Mouse (Mus musculus) gastrocnemius, postnatal 25 days (tissue): ENCODE results near the gene Bclaf1. TPM values are rescaled to one million over a fixed set of nuclear protein-coding genes. Genes with fewer than 3 reads are reported as not detected.

Source experiments
- DNase-seq: peaks from one replicate; pipeline ENCODE4 v3.0.0; 2022
- long read RNA-seq, 2 experiments: library from polyadenylated mRNA; stranded (forward); transcript quantifications; one replicate each; pipeline ENCODE4 v2.0.0; 2021
- total RNA-seq, 2 experiments: library from RNA; stranded (reverse); gene quantifications; 1 replicate in 1 of 2; 2 replicates in 1 of 2; pipeline ENCODE4 v1.2.3; 2021

Bclaf1 gene
- total RNA-seq = 10 to 100 TPM; 38.3 to 39.3 TPM
- long read RNA-seq, experiment 1, full-length matches to known transcripts = 3 of 10 reads
- long read RNA-seq, experiment 1, partial matches to known transcripts = 5 of 10 reads
- long read RNA-seq, experiment 1, other reads (novel, unspliced or antisense) = 2 of 10 reads
- long read RNA-seq, experiment 2, full-length matches to known transcripts = 3 of 8 reads
- long read RNA-seq, experiment 2, partial matches to known transcripts = 2 of 8 reads
- long read RNA-seq, experiment 2, other reads (novel, unspliced or antisense) = 3 of 8 reads

DNA sequence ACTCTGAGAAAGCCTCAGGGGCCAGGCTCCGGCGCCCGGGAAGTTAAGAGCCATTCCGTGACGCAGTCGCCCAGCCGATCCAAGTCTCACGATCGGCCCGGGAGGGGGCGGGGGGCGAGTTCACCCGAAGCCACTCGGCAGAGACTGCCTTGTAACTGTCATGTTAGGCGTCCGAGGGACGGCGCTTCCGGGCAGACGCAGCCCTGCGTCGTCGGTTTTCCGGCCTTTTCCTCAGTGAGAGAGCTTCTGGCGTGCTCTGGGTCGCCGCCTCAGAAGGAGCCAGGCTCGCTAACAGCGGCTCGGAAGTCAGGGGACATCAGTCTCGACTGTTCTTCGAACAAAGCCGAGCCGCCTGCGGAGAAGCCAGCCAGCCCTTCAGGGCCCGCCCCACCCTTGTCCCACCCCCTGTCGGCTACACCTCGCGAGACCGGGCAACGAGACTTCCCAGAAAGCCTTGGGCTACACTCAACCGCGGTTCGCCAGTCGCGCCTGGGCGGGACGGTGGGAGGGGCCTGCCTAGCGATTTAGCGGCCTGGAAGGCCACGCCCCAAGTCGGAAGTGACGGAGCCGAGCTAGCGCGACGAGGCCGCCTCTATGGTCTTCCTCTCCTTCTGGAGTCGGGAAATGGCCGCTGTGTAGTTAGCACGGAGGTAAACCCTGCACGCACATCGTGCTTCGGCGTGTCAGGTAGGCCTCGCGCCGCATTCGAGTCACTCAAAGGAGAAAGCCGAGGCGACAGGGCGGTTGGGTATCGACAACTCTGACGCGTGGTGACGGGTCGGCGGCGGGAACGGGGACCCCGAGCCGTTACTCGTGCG is at the start of gene Bclaf1:
TSS of gene Bclaf1 (plus strand) at position 552 of the 818 bp plus-strand sequence.
- DNase-seq = peak; percentile 100

DNA sequence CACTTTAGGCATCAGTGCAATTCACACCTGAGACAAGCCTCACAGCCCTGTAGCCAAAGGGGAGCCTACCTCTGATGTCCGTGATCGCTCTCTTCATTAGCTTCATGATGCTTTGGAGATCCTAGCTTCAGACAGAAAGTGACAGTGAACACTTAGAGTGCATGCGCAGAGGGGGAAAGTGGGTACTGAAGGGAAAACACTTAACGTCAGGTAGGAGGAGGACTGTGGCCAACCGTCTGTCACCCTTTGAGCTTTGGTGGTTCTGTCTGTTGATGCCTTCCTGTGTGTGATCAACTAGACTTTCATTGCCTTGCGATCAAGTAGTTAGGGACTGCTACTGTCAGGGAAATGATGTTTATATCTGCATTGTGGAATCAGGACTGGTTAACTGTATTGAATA is 49.4 kb upstream of the Bclaf1 start:
- DNase-seq = no peak

DNA sequence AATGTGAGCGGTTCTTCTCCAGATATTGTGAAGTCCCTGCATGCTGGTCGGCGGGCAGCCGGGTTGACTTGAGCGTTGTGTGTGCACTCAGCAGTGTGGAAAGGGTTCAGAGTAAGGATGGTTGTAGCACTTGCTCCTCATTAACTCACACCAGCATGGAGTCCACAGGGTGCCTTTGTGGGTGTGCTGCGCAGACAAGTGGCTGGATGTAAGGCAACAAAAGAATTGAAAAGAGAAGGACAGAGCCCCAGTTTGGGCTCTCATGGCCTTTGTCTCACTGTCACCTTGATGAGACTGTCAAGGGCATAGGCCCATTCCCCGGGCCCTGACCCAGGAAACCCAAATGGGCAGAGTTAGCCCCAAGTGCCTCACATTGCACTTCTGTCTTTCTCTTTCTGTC is 47.8 kb upstream of the Bclaf1 start:
- no peak for DNase-seq

DNA sequence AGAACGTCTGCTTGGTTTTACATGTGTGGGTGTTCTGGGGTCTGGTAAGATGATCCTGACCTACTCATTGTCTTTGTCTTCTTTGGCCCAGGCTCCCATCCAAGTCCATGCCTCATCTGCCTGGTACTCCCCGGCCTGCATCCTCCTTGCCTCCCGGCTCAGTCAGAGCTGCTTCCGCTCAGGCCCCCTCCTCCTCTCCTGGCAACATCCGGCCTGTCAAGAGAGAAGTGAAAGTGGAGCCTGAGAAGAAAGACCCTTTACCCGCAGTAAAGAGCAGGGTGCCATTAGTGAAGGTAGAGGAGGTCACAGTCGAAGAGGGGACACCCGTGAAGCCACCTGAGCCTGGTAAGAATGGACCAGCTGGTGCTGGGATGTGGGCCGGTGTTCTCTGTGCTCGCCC is 45.2 kb upstream of the Bclaf1 start:
- no peak for DNase-seq

DNA sequence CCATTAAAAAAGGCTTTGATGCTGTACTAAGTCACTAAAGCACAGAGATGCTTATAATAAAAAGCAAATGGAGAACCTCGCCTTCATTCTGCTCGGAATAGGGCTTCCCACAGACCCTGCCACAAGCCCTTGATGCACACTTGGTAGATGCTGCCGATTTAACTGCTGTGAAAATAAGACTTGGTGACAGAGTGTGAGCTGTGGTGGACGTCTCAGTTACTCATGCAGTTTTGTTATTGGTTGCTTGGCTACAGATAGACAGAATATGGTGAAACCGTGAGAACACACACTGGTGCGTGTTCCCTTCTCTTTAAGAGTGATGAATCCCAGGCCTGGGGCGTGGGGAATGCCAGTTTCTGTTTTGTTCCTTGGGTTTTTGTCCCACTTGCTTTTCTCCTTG is 43.3 kb upstream of the Bclaf1 start:
- DNase-seq = no peak

DNA sequence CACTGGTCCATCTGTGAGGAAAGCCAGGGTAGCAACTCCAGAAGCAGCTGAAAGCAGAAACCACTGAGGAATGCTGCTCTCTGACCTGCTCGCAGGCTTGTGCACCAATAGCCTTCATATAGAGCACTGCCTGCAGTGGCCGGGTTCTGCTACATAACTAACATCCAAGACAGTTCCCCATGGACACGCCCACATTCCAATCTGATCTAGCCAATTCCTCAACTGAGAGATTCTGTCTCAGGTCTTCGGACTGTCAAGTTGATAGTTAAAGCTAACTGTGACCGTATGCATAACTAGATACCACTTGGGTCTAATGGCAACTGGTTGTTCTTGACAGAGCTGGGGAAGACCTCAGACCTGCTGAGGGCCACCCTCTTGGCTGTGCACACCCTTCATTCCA is 39.9 kb upstream of the Bclaf1 start:
- DNase-seq = no peak

DNA sequence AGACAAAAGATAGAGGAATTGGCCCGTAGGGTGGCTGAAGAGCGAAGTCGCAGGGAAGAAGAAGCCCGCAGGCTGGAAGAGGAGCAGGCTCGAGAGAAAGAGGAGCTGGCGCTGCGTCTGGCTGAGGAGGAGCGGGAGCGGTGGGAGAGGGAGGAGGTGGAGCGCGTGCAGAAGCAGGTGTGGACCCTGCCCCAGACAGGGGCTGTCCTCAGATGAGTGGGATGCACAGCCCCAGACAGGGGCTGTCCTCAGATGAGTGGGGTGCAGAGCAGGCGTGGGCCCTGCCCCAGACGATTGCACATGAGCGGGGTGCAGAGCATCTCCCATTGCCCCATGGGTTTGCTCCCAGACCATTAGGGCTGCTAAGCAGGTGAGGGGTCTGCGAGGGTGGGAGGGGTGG is 39.0 kb upstream of the Bclaf1 start:
- DNase-seq = no peak

DNA sequence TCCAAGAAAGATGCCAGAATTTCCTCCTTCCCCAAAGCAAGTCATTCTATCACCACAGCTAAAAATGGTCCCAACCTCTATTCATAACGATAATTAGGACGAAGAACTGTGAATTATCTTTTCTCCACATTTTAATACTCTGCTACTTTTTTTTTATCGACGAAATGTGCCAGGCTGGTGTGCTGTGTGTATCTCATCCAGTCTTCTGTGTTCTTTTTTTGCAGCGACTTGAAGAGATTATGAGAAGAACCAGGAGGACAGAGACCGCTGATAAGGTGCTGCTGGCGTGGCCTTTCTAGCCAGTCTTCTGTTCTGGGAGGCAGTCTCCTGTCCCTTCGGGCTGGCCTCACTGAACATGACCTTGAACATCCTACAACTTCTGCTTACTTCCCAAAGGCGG is 38.2 kb upstream of the Bclaf1 start:
- no peak for DNase-seq

DNA sequence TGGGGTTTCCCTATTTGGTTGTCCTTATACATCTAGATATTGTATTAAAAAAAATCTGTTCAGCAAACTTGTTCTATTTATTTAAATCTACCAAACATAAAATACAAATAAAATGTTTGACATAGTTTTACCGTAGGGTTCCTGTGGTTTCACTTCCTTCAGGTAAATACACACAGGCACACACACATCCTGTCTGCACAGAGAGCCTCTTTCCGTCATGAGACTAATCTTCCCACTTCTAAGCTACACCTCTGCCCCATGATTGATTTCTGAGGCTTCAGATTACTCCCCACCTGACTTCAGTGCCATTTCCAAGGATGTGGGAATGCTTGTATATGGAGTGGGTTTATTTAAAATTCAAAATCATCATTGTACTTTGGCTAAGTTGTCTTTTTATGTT is 30.8 kb upstream of the Bclaf1 start:
- no peak for DNase-seq

DNA sequence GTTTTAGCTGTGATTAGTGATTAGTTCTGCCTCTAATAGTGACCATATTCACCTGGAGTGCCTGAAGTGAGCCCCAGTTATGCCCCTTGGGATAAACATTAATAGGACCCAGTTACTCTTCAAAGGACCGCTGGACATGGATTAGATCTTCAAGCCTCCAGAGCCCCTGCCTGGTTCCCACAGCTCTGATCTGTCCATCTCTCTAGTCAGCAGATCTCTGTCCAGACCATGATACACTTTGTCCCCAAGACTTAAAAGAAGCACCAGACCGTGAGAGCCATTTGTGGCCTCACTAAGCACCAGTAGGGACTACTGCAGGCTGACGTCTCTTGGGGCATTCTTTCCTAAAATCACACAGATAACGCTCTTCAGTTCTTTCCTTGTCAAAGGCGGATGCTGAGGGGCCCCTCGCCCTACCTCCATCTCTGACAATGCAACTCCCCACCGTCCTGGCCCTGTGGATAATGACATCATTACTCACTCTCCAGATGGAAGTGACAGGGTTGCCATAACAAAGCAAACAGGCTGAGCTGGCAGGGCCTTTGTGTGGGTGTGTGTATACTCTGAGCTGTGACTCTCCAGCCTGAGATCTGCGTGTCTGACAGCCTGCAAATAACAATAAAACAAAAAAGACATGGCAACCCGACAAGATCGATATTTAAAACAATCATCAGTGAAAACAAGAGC is 26.8 kb upstream of the Bclaf1 start:
- no peak for DNase-seq

DNA sequence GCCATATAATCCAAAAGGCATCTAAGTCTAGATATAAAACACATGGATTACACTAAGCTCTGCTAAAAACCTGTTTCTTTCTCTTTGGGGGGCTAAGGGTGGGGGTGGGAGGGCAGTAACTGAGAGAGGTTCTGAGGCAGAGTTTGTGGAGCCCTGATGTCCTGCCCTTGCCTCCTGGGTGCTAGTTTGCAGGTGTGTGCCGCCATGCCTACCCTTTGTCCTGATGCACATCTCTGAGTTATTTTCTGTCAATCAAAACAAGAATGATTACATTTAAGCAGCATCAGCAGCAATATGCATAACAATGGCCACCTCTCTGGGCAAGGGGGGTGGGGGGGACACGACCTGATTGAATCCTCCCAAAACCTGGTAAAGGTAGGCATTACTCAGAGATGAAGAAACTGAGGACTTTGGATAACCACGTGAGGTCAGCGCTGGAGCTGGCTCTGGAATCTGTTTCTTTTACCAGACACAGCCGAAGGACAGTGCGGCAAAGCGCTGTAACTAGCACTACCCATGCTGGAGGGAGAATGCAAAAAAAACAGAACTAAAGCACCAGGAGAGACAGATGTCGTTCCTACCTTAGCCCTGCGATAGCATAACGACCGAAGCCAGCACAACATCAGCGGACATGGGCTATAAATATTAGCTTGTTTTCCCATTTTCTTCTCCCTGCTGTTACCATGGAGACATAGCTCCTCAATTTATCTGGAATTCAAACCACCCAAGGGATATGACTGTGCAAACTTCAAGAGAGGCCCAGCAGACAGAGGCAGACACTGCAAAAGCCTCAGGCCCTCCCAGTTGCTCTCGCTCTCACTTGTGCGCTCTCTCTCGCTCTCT is 26.1 kb upstream of the Bclaf1 start:
- no peak for DNase-seq

DNA sequence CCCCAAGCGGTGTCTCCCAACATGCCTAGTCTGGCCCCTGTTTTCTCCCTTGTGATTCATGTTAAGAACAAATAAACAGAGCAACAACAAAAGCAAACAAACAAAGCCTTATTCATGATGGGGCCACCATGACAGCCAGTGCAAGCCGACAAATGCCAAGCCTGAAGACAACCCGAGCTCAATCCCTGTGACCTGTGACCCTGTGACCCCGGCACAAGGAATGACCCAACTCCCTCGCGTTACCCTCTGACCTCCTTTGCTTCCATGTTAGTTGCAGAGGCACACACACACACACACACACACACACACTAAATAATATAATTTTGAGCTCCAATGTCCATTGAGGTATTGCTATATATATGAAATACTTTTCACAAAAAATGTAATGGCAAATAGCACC is 24.9 kb upstream of the Bclaf1 start:
- DNase-seq = no peak

DNA sequence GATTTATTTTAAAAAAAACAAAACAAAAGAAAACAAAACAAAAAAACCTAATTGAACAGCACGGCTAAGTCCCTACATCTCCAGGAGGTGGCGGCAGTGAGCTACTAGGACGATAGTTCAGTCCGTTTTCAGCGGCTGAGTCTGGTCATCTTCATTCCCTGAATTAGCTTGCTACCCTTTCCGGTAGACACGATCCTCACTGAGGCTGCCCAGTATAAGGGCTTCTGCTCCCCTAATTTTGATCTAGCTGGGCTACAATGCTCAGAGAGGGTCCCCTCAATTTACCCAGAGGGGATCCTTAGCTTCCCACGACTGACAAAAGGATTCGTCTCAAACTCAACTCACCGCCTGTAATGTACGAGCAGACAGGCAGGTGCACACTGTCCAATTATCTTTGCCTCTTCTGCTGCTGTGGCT is 21.8 kb upstream of the Bclaf1 start:
- DNase-seq = peak; percentile 44

DNA sequence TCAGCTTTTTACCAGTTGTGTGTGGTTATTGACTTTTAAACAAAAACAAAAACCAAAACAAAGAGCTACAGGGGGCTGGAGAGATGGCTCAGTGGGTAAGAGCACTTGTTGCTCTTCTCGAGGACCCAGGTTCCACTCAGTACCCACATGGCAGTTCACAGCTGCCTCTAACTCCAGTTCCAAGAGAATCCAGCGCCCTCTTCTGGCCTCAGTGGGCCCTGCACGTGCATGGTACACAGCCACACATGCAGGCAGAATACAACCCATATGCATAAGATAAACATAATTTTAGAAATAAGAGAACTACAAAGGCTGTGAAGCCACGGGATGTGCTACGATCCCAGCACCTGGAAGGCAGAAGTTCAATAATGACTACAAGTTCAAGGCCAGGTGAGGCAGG is 16.3 kb upstream of the Bclaf1 start:
- no peak for DNase-seq

DNA sequence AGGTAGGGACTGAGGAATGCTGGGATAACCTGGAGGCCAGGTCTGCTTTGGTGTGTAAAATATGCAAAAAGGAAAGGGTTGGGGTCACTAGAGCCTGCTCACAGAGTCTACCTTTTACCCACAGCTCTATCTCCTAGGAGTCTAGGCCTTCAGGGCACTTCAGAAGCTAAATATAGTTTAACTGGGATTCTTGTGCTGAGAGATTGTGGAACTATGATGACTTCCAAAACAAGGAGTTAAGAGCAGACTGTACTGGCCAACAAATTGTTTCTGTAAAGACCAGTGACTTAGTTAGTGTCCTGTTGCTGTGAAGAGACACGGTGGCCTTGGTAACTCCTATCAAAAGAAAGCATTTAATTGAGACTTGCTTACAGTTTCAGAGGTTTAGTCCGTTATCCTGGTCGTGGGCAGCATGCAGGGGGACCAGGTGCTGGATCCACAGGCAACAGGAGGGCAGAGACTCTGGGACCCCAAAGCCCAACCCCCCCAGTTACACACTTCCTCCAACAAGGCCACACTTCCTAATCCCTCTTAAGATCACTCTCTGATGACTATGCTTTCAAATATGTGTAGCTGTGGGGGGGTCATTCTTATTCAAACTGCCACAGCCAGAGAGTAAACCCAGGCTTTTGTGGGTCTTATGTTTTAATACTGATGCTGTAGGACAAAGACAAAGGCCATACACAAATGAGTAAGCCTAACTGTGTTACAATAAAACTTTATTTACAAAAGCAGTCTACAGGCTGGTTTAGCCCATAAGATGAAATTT is 13.9 kb upstream of the Bclaf1 start:
- DNase-seq = no peak

DNA sequence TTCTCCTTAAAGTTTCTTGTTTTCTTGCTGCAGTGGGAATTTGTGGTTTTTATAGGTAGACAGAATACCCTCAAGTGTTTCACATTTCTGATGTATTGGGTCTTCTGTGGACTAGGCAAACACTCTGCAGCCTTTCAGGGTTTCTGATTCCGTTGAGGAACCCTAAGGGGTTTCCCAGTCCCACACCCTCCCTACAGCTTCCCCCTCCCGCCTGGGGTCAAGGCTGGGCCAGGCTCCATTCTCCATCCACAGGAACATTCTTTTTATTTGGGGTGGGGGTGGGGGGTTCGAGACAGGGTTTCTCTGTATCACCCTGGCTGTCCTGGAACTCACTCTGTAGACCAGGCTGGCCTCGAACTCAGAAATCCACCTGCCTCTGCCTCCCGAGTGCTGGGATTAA is 13.2 kb upstream of the Bclaf1 start:
- DNase-seq = no peak

DNA sequence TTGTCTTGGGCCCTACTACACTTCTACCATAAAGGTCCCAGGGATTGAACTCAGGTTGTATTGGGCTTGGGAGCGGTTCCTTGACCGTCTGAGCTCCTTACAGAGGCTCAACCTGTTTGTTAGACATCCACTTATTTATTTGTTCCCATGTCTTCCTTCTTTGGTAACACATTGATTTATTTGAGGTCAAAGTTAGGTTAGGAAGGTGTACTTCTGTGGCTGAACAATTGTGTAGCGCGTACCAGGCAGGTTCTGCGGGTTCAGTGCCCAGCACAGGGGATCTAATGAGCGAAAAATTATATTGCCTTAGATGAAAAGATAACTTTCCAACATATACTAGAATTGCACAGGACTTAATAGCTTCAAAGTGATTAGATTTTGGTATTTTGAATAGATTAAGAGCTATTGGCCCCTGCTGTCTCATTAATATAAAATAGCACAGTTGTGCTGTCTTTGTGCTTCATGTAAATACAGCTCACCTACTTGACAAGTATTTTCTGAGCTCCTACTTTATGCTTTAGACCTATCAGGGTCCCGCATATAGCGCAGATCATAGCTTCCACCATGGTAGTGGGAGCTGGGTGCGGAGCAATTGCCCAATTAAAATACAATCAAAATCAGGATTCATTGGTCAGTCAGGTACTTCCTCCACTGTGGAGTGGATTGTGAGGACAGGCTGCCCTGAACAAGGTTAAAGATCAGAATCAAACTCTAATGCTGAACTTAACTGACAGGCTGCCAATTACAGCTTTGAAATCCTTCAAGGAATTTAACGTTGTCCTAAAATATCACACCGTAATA is 1.1 kb upstream of the Bclaf1 start:
- no peak for DNase-seq

DNA sequence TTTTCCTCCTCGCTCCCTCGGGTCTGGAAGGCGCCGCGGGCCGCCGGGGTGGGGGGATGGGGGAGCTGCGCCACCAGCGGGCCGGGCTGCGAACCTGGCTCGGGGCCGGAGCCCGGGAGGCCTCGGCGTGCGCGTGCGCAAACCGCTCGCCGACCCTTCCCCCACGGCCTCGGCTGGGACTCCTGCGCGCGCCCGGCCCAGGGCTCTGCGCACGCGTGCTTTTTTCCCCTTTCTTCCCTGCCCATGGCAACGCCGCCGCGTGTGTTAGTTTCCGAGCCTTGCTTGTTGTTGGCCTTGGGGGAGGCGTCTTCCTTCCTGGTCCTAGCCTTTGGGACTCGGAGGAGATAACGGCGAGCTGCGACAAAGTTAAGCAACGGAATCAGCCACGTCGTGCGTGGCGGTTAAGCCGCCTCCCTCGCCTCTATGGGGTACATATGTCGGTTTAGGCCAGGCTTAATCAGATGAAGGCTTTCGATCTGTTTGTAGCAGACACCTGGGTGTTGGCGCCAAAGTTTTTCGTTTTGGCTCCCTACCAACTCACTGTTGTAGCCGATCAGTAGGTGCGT is 550 bp downstream of the Bclaf1 start:
- DNase-seq = peak; percentile 87

DNA sequence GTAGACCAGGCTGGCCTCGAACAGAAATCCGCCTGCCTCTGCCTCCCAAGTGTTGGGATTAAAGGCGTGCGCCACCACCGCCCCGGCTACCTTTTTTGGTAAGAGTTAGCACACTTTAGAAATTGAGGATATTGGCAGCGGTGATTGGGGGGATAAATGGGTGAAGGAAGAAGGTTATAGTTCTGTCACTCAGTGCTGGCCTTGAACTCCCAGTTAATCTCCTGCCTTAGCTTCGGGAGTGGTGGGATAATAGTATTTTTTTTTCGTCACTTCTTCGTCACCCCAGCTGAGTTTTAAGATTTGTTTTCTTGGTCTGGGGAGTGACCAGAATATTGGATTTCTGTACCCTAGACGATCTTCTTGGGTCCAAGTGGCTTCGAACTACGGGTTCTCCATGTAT is 1.2 kb downstream of the Bclaf1 start:
- no peak for DNase-seq

DNA sequence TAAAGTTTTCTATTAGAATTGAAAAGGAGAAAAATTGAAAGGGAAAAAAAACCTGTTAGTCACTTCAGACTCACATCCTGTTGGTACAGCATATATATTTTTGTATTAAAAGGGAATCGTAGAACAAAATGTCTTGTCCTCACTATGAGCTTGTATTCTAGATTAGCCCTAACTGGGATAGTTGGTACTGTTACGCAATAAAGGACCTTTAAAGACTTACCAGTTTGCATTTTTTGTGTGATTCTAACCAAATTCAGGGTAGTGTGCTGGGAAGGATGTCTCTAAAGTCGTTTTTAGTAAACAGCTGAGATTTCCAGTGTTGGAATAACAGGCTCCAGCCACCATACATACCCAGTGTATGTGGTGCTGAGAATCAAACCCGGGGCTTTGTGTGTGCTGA is 1.7 kb downstream of the Bclaf1 start:
- DNase-seq = no peak
